Mouse (Mus musculus): Measurements from ENCODE around the gene Myo1d.

GRCm38 (mm10) chr11:80743823-80744410 is 35.9 kb downstream of the Myo1d start:
- TF ChIP-seq CTCF (IDR thresholded peaks at IDR 0.05; ENCODE audit: low read depth) (no peak), EP300 (optimal IDR thresholded peaks at IDR 0.05) (no peak)
